Mouse (Mus musculus): ENCODE data around the gene Adgra1.

The Adgra1 gene

GRCm38 (mm10) chr7:139850152-139850551 is 16.2 kb downstream of the Adgra1 start:
- no peak for DNase-seq (ENCODE audit: inconsistent age in 2 of 2, low spot score in 1 of 2)

GRCm38 (mm10) chr7:139850677-139851076 is 16.7 kb downstream of the Adgra1 start:
- DNase-seq (ENCODE audit: inconsistent age in 2 of 2, low spot score in 1 of 2): no peak

GRCm38 (mm10) chr7:139851098-139851497 is 17.1 kb downstream of the Adgra1 start:
- DNase-seq (ENCODE audit: inconsistent age in 2 of 2, low spot score in 1 of 2): peak in 1 of 2 experiments; percentile 37

GRCm38 (mm10) chr7:139855261-139855660 is 21.3 kb downstream of the Adgra1 start:
- no peak for DNase-seq (ENCODE audit: inconsistent age in 2 of 2, low spot score in 1 of 2)

- peak; percentile 59 to 90 for DNase-seq (ENCODE audit: inconsistent age in 2 of 2, low spot score in 1 of 2)
Measured at GRCm38 (mm10) chr7:139861411-139861810, 27.4 kb downstream of the Adgra1 start.

- no peak for DNase-seq (ENCODE audit: inconsistent age in 2 of 2, low spot score in 1 of 2)
Measured at GRCm38 (mm10) chr7:139863076-139863475, 29.1 kb downstream of the Adgra1 start.

GRCm38 (mm10) chr7:139864253-139864652 is 30.3 kb downstream of the Adgra1 start:
- DNase-seq (ENCODE audit: inconsistent age in 2 of 2, low spot score in 1 of 2): no peak

- DNase-seq (ENCODE audit: inconsistent age in 2 of 2, low spot score in 1 of 2): no peak
Measured at GRCm38 (mm10) chr7:139864871-139865270, 30.9 kb downstream of the Adgra1 start.

GRCm38 (mm10) chr7:139871014-139871413 is 37.0 kb downstream of the Adgra1 start:
- no peak for DNase-seq (ENCODE audit: inconsistent age in 2 of 2, low spot score in 1 of 2)

- no peak for DNase-seq (ENCODE audit: inconsistent age in 2 of 2, low spot score in 1 of 2)
Measured at GRCm38 (mm10) chr7:139877167-139877792, 43.3 kb downstream of the Adgra1 start.

- no peak for DNase-seq (ENCODE audit: inconsistent age in 2 of 2, low spot score in 1 of 2)
Measured at GRCm38 (mm10) chr7:139878122-139878521, 44.1 kb downstream of the Adgra1 start.

GRCm38 (mm10) chr7:139878621-139879020 is 44.6 kb downstream of the Adgra1 start:
- DNase-seq (ENCODE audit: inconsistent age in 2 of 2, low spot score in 1 of 2): peak; percentile 11 to 61

GRCm38 (mm10) chr7:139883545-139883944 is 49.6 kb downstream of the Adgra1 start:
- no peak for DNase-seq (ENCODE audit: inconsistent age in 2 of 2, low spot score in 1 of 2)

GRCm38 (mm10) chr7:139891779-139892178 is 57.8 kb downstream of the Adgra1 start:
- DNase-seq (ENCODE audit: inconsistent age in 2 of 2, low spot score in 1 of 2): no peak

GRCm38 (mm10) chr7:139894655-139895557 is 60.9 kb downstream of the Adgra1 start, which contains the start of gene Kndc1:
Gene Kndc1 (plus strand): TSS chr7:139894696.
- peak; percentile 38 to 78 for DNase-seq (ENCODE audit: inconsistent age in 2 of 2, low spot score in 1 of 2)

GRCm38 (mm10) chr7:139896271-139896670 is 62.3 kb downstream of the Adgra1 start:
- no peak for DNase-seq (ENCODE audit: inconsistent age in 2 of 2, low spot score in 1 of 2)

GRCm38 (mm10) chr7:139896796-139897195 is 62.8 kb downstream of the Adgra1 start:
- DNase-seq (ENCODE audit: inconsistent age in 2 of 2, low spot score in 1 of 2): peak in 1 of 2 experiments; percentile 36

GRCm38 (mm10) chr7:139898606-139899005 is 64.6 kb downstream of the Adgra1 start:
- DNase-seq (ENCODE audit: inconsistent age in 2 of 2, low spot score in 1 of 2): no peak

- DNase-seq (ENCODE audit: inconsistent age in 2 of 2, low spot score in 1 of 2): no peak
Measured at GRCm38 (mm10) chr7:139899505-139899904, 65.5 kb downstream of the Adgra1 start.

- no peak for DNase-seq (ENCODE audit: inconsistent age in 2 of 2, low spot score in 1 of 2)
Measured at GRCm38 (mm10) chr7:139900456-139900855, 66.5 kb downstream of the Adgra1 start.

GRCm38 (mm10) chr7:139900896-139901295 is 66.9 kb downstream of the Adgra1 start:
- DNase-seq (ENCODE audit: inconsistent age in 2 of 2, low spot score in 1 of 2): no peak

- DNase-seq (ENCODE audit: inconsistent age in 2 of 2, low spot score in 1 of 2): no peak
Measured at GRCm38 (mm10) chr7:139901981-139902380, 68.0 kb downstream of the Adgra1 start.
